Mouse (Mus musculus) forebrain, postnatal 0 days (tissue): ENCODE results near the gene Brd4. TPM values are rescaled to one million over a fixed set of nuclear protein-coding genes. Genes with fewer than 3 reads are reported as not detected.

Experiments
- ATAC-seq: fragments of 200-750 bp; cut with Nextera tagmentation; 2 replicates; pipeline ENCODE4 v1.8.0; 2017; ENCODE audit warnings: mild to moderate bottlenecking, moderate library complexity
- DNase-seq: peaks from one replicate; pipeline ENCODE4 v3.0.0-alpha.2; 2015
- H3K27ac ChIP-seq: fragments of 300-500 bp; sonication (generic); 2 replicates; pipeline ENCODE4 v1.5.1; 2014; ENCODE audit warnings: low read depth, mild to moderate bottlenecking, antibody characterized with exemption, low read length, moderate library complexity, mixed read lengths
- H3K27me3 ChIP-seq: fragments of 300-500 bp; sonication (generic); 2 replicates; pipeline ENCODE4 v1.6.1; 2014; ENCODE audit warnings: mild to moderate bottlenecking, low read length, mixed read lengths; ENCODE audit not compliant: insufficient read depth
- H3K36me3 ChIP-seq: fragments of 300-500 bp; sonication (generic); 2 replicates; pipeline ENCODE4 v1.6.1; 2014; ENCODE audit warnings: mild to moderate bottlenecking, moderate library complexity; ENCODE audit not compliant: insufficient read depth
- H3K4me1 ChIP-seq: fragments of 300-500 bp; sonication (generic); 2 replicates; pipeline ENCODE4 v1.6.1; 2014; ENCODE audit warnings: antibody characterized with exemption; ENCODE audit not compliant: insufficient read depth
- H3K4me2 ChIP-seq: fragments of 300-500 bp; sonication (generic); 2 replicates; pipeline ENCODE4 v1.6.1; 2014; ENCODE audit warnings: low read depth, mild to moderate bottlenecking, moderate library complexity
- H3K4me3 ChIP-seq: fragments of 300-500 bp; sonication (generic); 2 replicates; pipeline ENCODE4 v1.5.1; 2014; ENCODE audit warnings: low read depth, low read length, mixed read lengths
- H3K9ac ChIP-seq: fragments of 300-500 bp; sonication (generic); 2 replicates; pipeline ENCODE4 v1.6.1; 2014; ENCODE audit warnings: mild to moderate bottlenecking
- H3K9me3 ChIP-seq: fragments of 300-500 bp; sonication (generic); 2 replicates; pipeline ENCODE4 v1.6.1; 2016; ENCODE audit warnings: low read length
- CTCF ChIP-seq: sonication (generic); IDR thresholded peaks from 2 replicates; pipeline ENCODE4 v1.5.1; 2016; ENCODE audit warnings: antibody characterized with exemption, control low read depth, low read depth
- WGBS: fragments of 180-500 bp; shearing (Covaris S2); extraction: QIAGEN DNeasy Blood & Tissue Kit; methylation state at CpG from one replicate; pipeline ENCODE4 v1.1.7; 2014; 5-methylcytosine and 5-hydroxymethylcytosine counted together
- polyA plus RNA-seq: library from polyadenylated mRNA; unstranded; fragments of >200 nt; fragmentation: Nextera tagmentation; extraction: Ambion mirVana; gene quantifications from 2 replicates; pipeline ENCODE4 v1.2.1, GENCODE M21; 2015
- total RNA-seq: library from RNA; depleted of rRNA; stranded (reverse); fragments of >200 nt; gene quantifications from 2 replicates; pipeline ENCODE4 v1.2.3, GENCODE M21; 2014

Brd4 gene
- total and polyA plus RNA-seq, 2 experiments from 2014 or later, result 37.7 to 85.6 TPM

GRCm38 (mm10) chr17:32256896-32257295 lies 27.6 kb downstream of the Brd4 start:
- no peak for DNase-seq
- ATAC-seq, result no peak
- Histone ChIP-seq H3K4me1 (no peaks in the 10 kb centered on the region), H3K4me2 (no peak overlapping the region), H3K9me3 (no peaks in the 10 kb centered on the region), H3K36me3 (no peaks in the 10 kb centered on the region), H3K4me3 (no peak overlapping the region), H3K27ac (no peak overlapping the region), H3K27me3 (no peaks in the 10 kb centered on the region), H3K9ac (no peak overlapping the region)
- no peak for TF ChIP-seq CTCF
- WGBS, result 82% methylated on average over 2 of the region's 2 CpGs

DNA sequence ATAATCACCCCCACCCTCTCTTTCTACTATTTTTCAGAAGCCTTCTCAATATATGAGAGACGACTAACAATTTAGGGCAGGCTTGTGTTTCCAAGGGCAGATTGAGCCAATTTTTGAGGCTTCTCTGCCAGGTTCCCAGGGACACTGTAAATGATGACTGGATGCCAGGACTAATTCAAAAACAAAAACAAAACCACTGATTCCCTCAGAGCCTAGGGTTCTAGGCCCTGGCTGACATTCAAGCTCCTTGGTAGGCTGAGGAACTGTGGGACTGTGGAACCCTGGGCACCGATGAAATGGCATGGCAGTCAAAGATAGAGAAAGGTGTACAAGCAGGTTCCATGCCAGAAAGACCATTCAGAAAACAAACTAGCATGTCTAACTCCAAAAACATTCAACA lies 31.3 kb downstream of the Brd4 start:
- DNase-seq (no peak), ATAC-seq (no peak)
- TF ChIP-seq CTCF, result no peak
- no peaks in the 10 kb centered on the region for H3K36me3 ChIP-seq
- no peak overlapping the region for H3K27ac ChIP-seq
- no peaks in the 10 kb centered on the region for H3K4me1 ChIP-seq
- H3K4me3 ChIP-seq, result no peak overlapping the region
- 72% methylated on average over 2 of the region's 2 CpGs for WGBS
- no peak overlapping the region for H3K9ac ChIP-seq
- no peaks in the 10 kb centered on the region for H3K27me3 ChIP-seq
- H3K9me3 ChIP-seq, result no peaks in the 10 kb centered on the region
- H3K4me2 ChIP-seq, result no peak overlapping the region

DNA sequence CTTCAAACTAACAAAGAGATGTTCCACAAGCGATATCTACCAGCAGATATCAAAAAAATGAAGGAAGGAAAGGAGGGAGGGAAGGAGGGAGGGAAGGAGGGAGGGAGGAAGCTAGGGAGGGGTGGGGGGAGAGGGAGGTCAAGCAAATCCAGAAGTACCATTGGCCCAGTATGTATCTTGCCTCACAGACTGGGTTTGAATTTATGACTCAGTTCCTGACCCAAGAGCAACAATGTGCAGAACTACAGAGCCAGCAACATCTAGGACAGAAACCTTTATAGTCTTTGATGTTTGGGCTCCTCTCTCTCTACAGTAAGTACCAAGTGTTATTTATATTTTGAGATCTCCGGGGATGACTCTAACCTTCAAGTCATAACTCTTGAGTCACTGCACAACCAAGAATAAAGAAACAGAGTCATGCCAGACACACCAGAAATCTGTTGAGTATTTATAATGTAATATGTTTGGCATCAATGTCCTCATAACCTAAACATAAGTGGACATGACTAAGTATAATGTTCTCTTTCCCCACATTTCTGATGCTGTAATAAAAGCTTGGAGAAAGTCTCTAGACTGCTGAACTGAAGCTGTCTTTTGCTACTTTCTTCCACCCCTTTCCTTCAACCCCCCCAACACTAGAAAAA lies 32.6 kb downstream of the Brd4 start:
- Histone ChIP-seq H3K4me3 (no peak overlapping the region), H3K4me1 (no peaks in the 10 kb centered on the region), H3K36me3 (no peaks in the 10 kb centered on the region), H3K27me3 (no peaks in the 10 kb centered on the region), H3K27ac (no peak overlapping the region), H3K9ac (no peak overlapping the region), H3K9me3 (no peaks in the 10 kb centered on the region), H3K4me2 (no peak overlapping the region)
- ATAC-seq (no peak), DNase-seq (no peak)
- no peak for TF ChIP-seq CTCF
- 94% methylated on average over 2 of the region's 2 CpGs for WGBS

DNA sequence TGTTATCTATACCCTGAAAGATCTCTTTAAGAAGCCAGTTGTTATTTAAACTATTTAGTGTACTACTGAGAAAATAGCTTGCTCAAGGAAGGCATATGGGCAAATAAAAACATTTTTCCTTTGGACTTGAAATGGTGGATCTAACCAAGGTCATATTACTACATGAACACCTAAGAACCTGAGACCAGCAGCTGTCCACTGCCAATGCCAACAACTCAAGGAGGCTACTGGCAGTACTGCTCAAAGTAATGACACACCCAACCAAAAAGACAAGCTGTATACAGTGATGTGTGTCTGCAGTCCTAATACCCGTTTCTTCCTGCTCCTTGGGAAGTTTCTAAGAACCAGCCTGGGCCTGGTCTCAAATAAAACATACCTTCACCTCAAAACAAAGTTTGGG lies 34.5 kb downstream of the Brd4 start:
- H3K27ac ChIP-seq, result no peak overlapping the region
- no peak for DNase-seq
- no peaks in the 10 kb centered on the region for H3K9me3 ChIP-seq
- no peaks in the 10 kb centered on the region for H3K27me3 ChIP-seq
- no peaks in the 10 kb centered on the region for H3K36me3 ChIP-seq
- H3K4me1 ChIP-seq, result no peaks in the 10 kb centered on the region
- no peak overlapping the region for H3K9ac ChIP-seq
- WGBS, result 100% methylated on average over 1 of the region's 1 CpGs
- no peak overlapping the region for H3K4me3 ChIP-seq
- H3K4me2 ChIP-seq, result no peak overlapping the region
- no peak for ATAC-seq
- TF ChIP-seq CTCF, result no peak

- H3K9me3 ChIP-seq, result no peaks in the 10 kb centered on the region
- H3K36me3 ChIP-seq, result no peaks in the 10 kb centered on the region
- no peak for ATAC-seq
- H3K4me2 ChIP-seq, result no peak overlapping the region
- no peak overlapping the region for H3K9ac ChIP-seq
- H3K27ac ChIP-seq, result no peak overlapping the region
- no peak for TF ChIP-seq CTCF
- H3K4me3 ChIP-seq, result no peak overlapping the region
- WGBS, result 92% methylated on average over 1 of the region's 1 CpGs
- no peaks in the 10 kb centered on the region for H3K27me3 ChIP-seq
- no peak for DNase-seq
- H3K4me1 ChIP-seq, result no peaks in the 10 kb centered on the region
Observed at GRCm38 (mm10) chr17:32248192-32248591, 36.3 kb downstream of the Brd4 start.

DNA sequence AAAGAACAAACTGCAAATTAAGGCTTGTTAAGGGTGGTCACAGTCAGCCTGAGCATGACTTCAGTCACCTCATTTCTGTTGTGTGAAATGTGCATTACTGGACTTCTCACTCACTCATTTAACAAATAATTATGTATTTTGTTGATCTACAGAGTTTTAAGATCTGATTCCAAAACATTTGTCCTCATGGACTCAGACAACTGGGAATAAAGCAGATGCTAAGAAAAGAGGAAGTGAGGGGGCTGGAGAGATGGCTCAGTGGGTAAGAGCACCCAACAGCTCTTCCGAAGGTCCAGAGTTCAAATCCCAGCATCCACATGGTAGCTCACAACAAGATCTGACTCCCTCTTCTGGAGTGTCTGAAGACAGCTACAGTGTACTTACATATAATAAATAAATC lies 36.9 kb downstream of the Brd4 start:
- Histone ChIP-seq H3K27me3 (no peaks in the 10 kb centered on the region), H3K36me3 (no peaks in the 10 kb centered on the region), H3K9me3 (no peaks in the 10 kb centered on the region), H3K4me2 (no peak overlapping the region), H3K27ac (no peak overlapping the region), H3K4me1 (no peaks in the 10 kb centered on the region), H3K9ac (no peak overlapping the region), H3K4me3 (no peak overlapping the region)
- ATAC-seq (no peak), DNase-seq (no peak)
- TF ChIP-seq CTCF, result no peak
- WGBS, result 100% methylated on average over 1 of the region's 1 CpGs

- ATAC-seq (no peak), DNase-seq (no peak)
- WGBS, result 61% methylated on average over 5 of the region's 5 CpGs
- no peak overlapping the region for H3K4me2 ChIP-seq
- H3K9me3 ChIP-seq, result no peaks in the 10 kb centered on the region
- no peak for TF ChIP-seq CTCF
- no peaks in the 10 kb centered on the region for H3K4me1 ChIP-seq
- no peak overlapping the region for H3K27ac ChIP-seq
- H3K36me3 ChIP-seq, result no peaks in the 10 kb centered on the region
- no peak overlapping the region for H3K9ac ChIP-seq
- no peaks in the 10 kb centered on the region for H3K27me3 ChIP-seq
- no peak overlapping the region for H3K4me3 ChIP-seq
Observed at GRCm38 (mm10) chr17:32246117-32246516, 38.4 kb downstream of the Brd4 start.
